Comparison of ENCODE assay signal across 13 mouse cellular contexts in genomic region chr12:8571287-8571902, GRCm38 (mm10). TPM values are rescaled to one million over a fixed set of nuclear protein-coding genes. Genes with fewer than 3 reads are reported as not detected.
DNase-seq lines count a peak whose midpoint lies in the region; ATAC-seq lines count a peak whose summit lies in the region.
"Not testable (repeated sequence)": the region's sequence is repeated elsewhere in the genome, so short reads cannot be mapped to it uniquely, and the experiment has no call there.
"Had no signal": no experiment of that assay in that cellular context is flagged by ENCODE, and none has a peak within 500 bp of the region (broad histone marks: within the 10 kb centered on the region; RNA-seq: fewer than 3 reads in every experiment).

No protein-coding gene starts in this region.

- peak overlapping the region; percentile 31; the same call in 1 of the 2 replicates for H3K4me3 ChIP-seq in embryonic facial prominence, embryonic 10.5 days
- H3K4me3 ChIP-seq in embryonic facial prominence, embryonic 15.5 days (replicated peaks); heart, embryonic 14.5 days (ENCODE audit: control insufficient read depth in 1 of 2, insufficient read depth in 1 of 2, low read depth in 1 of 2, low read length in 2 of 2); intestine, embryonic 16.5 days (ENCODE audit: low read length); kidney, embryonic 16.5 days (ENCODE audit: low read length); lung, embryonic 16.5 days (ENCODE audit: low read length): not testable (repeated sequence)

- not testable (repeated sequence) for H3K36me3 ChIP-seq in embryonic facial prominence, embryonic 10.5 days (replicated peaks); embryonic facial prominence, embryonic 15.5 days; heart, embryonic 14.5 days (ENCODE audit: control insufficient read depth, insufficient read depth, low read length); intestine, embryonic 16.5 days (ENCODE audit: control insufficient read depth, insufficient read depth, low read length); kidney, embryonic 16.5 days (ENCODE audit: insufficient read depth, low read length); lung, embryonic 16.5 days (ENCODE audit: control insufficient read depth, insufficient read depth, low read length)

- DNase-seq in embryonic facial prominence, embryonic 10.5 days (ENCODE audit: low spot score): not testable (repeated sequence)

- WGBS in embryonic facial prominence, embryonic 10.5 days: 81% methylated on average over 2 of the region's 2 CpGs
- 69% methylated on average over 2 of the region's 2 CpGs for WGBS in embryonic facial prominence, embryonic 15.5 days
- 58% methylated on average over 2 of the region's 2 CpGs for WGBS in heart, embryonic 14.5 days
- WGBS in intestine, embryonic 16.5 days: 57% methylated on average over 2 of the region's 2 CpGs
- 44% methylated on average over 2 of the region's 2 CpGs for whole genome bisulfite sequencing in kidney, embryonic 16.5 days
- 40% methylated on average over 2 of the region's 2 CpGs for WGBS in lung, embryonic 16.5 days

- H3K4me1 ChIP-seq in embryonic facial prominence, embryonic 10.5 days; embryonic facial prominence, embryonic 15.5 days; heart, embryonic 14.5 days (ENCODE audit: control insufficient read depth in 2 of 2, insufficient read depth in 2 of 2, low read length in 2 of 2); intestine, embryonic 16.5 days (ENCODE audit: control insufficient read depth, insufficient read depth, low read length); kidney, embryonic 16.5 days (ENCODE audit: insufficient read depth, low read length); lung, embryonic 16.5 days (replicated peaks; ENCODE audit: control insufficient read depth, insufficient read depth, low read length): not testable (repeated sequence)

- H3K9ac ChIP-seq in embryonic facial prominence, embryonic 15.5 days; heart, embryonic 14.5 days (ENCODE audit: low read length); intestine, embryonic 16.5 days (ENCODE audit: low read depth, low read length); kidney, embryonic 16.5 days (replicated peaks; ENCODE audit: low read length); lung, embryonic 16.5 days (ENCODE audit: low read length): not testable (repeated sequence)

- not testable (repeated sequence) for H3K9me3 ChIP-seq in embryonic facial prominence, embryonic 10.5 days; embryonic facial prominence, embryonic 15.5 days (replicated peaks); heart, embryonic 14.5 days (ENCODE audit: control insufficient read depth, low read length); intestine, embryonic 16.5 days (ENCODE audit: control insufficient read depth, low read length); kidney, embryonic 16.5 days (ENCODE audit: low read length); lung, embryonic 16.5 days (ENCODE audit: control insufficient read depth, low read length)

- peak overlapping the region; percentile 17; the same call in 1 of the 2 replicates for H3K4me2 ChIP-seq in embryonic facial prominence, embryonic 15.5 days (replicated peaks)
- peak overlapping the region; percentile 27; the same call in 1 of the 2 replicates for H3K4me2 ChIP-seq in heart, embryonic 14.5 days (ENCODE audit: low read length)
- not testable (repeated sequence) for H3K4me2 ChIP-seq in intestine, embryonic 16.5 days (ENCODE audit: low read depth, low read length)
- peak overlapping the region; percentile 50 for H3K4me2 ChIP-seq in kidney, embryonic 16.5 days (replicated peaks; ENCODE audit: low read depth, low read length)
- peak overlapping the region; percentile 49; the same call in 1 of the 2 replicates for H3K4me2 ChIP-seq in lung, embryonic 16.5 days (ENCODE audit: low read depth, low read length)

- not testable (repeated sequence) for ATAC-seq in embryonic facial prominence, embryonic 15.5 days (ENCODE audit: insufficient number of reproducible peaks, low FRiP score, low TSS enrichment, low read depth); heart, embryonic 14.5 days (ENCODE audit: insufficient number of reproducible peaks, insufficient read depth, low FRiP score, low read depth); lung, embryonic 16.5 days (ENCODE audit: low read depth)
- peak; percentile 62 for ATAC-seq in intestine, embryonic 16.5 days
- peak; percentile 65; the same call in 1 of the 2 replicates for ATAC-seq in kidney, embryonic 16.5 days (ENCODE audit: low FRiP score, low TSS enrichment)

- not testable (repeated sequence) for H3K27ac ChIP-seq in embryonic facial prominence, embryonic 10.5 days (replicated peaks); embryonic facial prominence, embryonic 15.5 days (replicated peaks); heart, embryonic 14.5 days (replicated peaks in 1 of 2; ENCODE audit: control insufficient read depth in 1 of 2, insufficient read depth in 1 of 2, low read depth in 2 of 2, low read length in 2 of 2); intestine, embryonic 16.5 days (ENCODE audit: low read length); kidney, embryonic 16.5 days (ENCODE audit: low read length); lung, embryonic 16.5 days (ENCODE audit: low read length)

- not testable (repeated sequence) for H3K27me3 ChIP-seq in embryonic facial prominence, embryonic 10.5 days (replicated peaks; ENCODE audit: low read depth, poor library complexity, severe bottlenecking); embryonic facial prominence, embryonic 15.5 days; heart, embryonic 14.5 days (ENCODE audit: control insufficient read depth, insufficient read depth, low read length); intestine, embryonic 16.5 days (replicated peaks; ENCODE audit: control insufficient read depth, insufficient read depth, low read length); kidney, embryonic 16.5 days (ENCODE audit: insufficient read depth, low read length); lung, embryonic 16.5 days (ENCODE audit: control insufficient read depth, insufficient read depth, low read depth, low read length)

RNA-seq across cellular contexts. Expression of gene Slc7a15, which starts 27.5 kb away (rescaled TPM):
- polyA plus RNA-seq in embryonic facial prominence, embryonic 10.5 days (2016; fragmentation: Nextera tagmentation; extraction: Ambion mirVana): not detected in 2 replicates
- not detected in 2 replicates for polyA plus RNA-seq in embryonic facial prominence, embryonic 15.5 days (2015; fragmentation: Nextera tagmentation; extraction: Ambion mirVana)
- polyA plus RNA-seq in heart, embryonic 14.5 days (2014; fragmentation: Nextera tagmentation; extraction: Ambion mirVana): not detected in 2 replicates
- 0.36 and 0.44 TPM in 2 replicates for polyA plus RNA-seq in intestine, embryonic 16.5 days (2015; fragmentation: Nextera tagmentation; extraction: Ambion mirVana)
- not detected in 2 replicates for polyA plus RNA-seq in kidney, embryonic 16.5 days (2015; fragmentation: Nextera tagmentation; extraction: Ambion mirVana)
- not detected in 2 replicates for polyA plus RNA-seq in lung, embryonic 16.5 days (2015; fragmentation: Nextera tagmentation; extraction: Ambion mirVana)
- polyA plus RNA-seq: embryonic facial prominence, embryonic 11.5 days; erythroblast, embryonic 14.5 days; forebrain, embryonic 10.5 days; forebrain, embryonic 14.5 days; G1E; hindbrain, embryonic 11.5 days; hindbrain, embryonic 15.5 days had no signal
